Mouse (Mus musculus) embryonic facial prominence, embryonic 10.5 days (tissue): ENCODE data around the gene Hoxb2. TPM values are rescaled to one million over a fixed set of nuclear protein-coding genes. Genes with fewer than 3 reads are reported as not detected.

Source experiments
- DNase-seq: peaks from one replicate; pipeline ENCODE4 v3.0.0-alpha.2; 2017; ENCODE audit warnings: low spot score
- H3K27ac ChIP-seq: fragments of 300-500 bp; sonication (generic); replicated peaks from 2 replicates; pipeline ENCODE4 v1.5.1; 2016; ENCODE audit warnings: mild to moderate bottlenecking
- H3K27me3 ChIP-seq: fragments of 300-500 bp; sonication (generic); replicated peaks from 2 replicates; pipeline ENCODE4 v1.6.1; 2016; ENCODE audit warnings: low read depth, mild to moderate bottlenecking; ENCODE audit not compliant: poor library complexity, severe bottlenecking
- H3K36me3 ChIP-seq: fragments of 300-500 bp; sonication (generic); replicated peaks from 2 replicates; pipeline ENCODE4 v1.6.1; 2016; ENCODE audit warnings: mild to moderate bottlenecking, moderate library complexity
- H3K4me1 ChIP-seq: fragments of 300-500 bp; sonication (generic); 2 replicates; pipeline ENCODE4 v1.6.1; 2016
- H3K4me3 ChIP-seq: fragments of 300-500 bp; sonication (generic); 2 replicates; pipeline ENCODE4 v1.5.1; 2016; ENCODE audit warnings: mild to moderate bottlenecking, moderate library complexity
- H3K9me3 ChIP-seq: fragments of 300-500 bp; sonication (generic); 2 replicates; pipeline ENCODE4 v1.6.1; 2016; ENCODE audit warnings: mild to moderate bottlenecking
- WGBS: fragments of 180-500 bp; shearing (Covaris S2); methylation state at CpG from one replicate; pipeline ENCODE4 v1.1.7; 2016; 5-methylcytosine and 5-hydroxymethylcytosine counted together
- polyA plus RNA-seq: library from polyadenylated mRNA; unstranded; fragments of >200 nt; fragmentation: Nextera tagmentation; extraction: Ambion mirVana; gene quantifications from 2 replicates; pipeline ENCODE4 v1.2.1, GENCODE M21; 2016

Gene Hoxb2
- polyA plus RNA-seq, 1 experiment from 2014 or later = 5.8 TPM

GRCm38 (mm10) chr11:96342576-96342930, 7.8 kb upstream of the Hoxb2 start:
- WGBS = under 1% methylated on average over 4 of the region's 4 CpGs
- H3K4me3 ChIP-seq = peak overlapping the region; percentile 49

DNA sequence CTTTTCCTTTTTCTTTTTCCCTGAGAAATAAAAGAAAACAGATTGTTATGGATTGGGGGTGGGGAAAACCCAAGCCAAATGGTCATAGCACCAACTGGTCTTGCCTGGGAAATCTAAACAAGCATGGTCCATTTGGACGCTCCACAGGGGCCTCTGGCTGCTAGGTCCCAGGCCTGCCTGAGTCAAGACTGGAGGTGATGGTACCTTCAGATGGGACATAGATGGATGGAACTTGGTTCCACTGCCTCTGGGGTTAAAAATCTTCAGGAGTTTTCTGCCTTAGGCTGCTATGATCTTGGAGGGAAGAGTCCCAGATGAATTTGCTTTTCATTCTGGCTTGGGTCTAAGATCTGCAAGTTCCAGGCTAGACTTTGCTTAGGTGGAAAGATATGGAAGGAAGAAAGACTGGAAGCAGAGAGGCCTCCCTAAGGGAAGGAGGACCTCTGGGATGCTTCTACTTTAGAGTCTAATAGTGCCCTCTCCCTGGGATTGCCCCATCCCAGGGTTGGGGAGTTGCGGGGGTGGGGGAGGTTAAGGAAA, 7.0 kb upstream of the Hoxb2 start:
- Histone ChIP-seq H3K36me3 (no peaks in the 10 kb centered on the region), H3K27ac (no peak overlapping the region; the same call in 1 of the 2 replicates), H3K4me1 (peaks cover 19% of the 10 kb centered on the region), H3K9me3 (no peaks in the 10 kb centered on the region), H3K4me3 (peak overlapping the region; percentile 49), H3K27me3 (peaks cover 100% of the 10 kb centered on the region)
- peak; percentile 33 for DNase-seq
- WGBS = 8% methylated on average over 2 of the region's 2 CpGs

More at GRCm38 (mm10) chr11:96342576-96342930, 7.8 kb upstream of the Hoxb2 start:
- peaks cover 100% of the 10 kb centered on the region for H3K27me3 ChIP-seq
- no peaks in the 10 kb centered on the region for H3K9me3 ChIP-seq
- peaks cover 19% of the 10 kb centered on the region for H3K4me1 ChIP-seq
- DNase-seq = peak; percentile 32
- no peak overlapping the region for H3K27ac ChIP-seq
- H3K36me3 ChIP-seq = no peaks in the 10 kb centered on the region

- Histone ChIP-seq H3K36me3 (no peaks in the 10 kb centered on the region), H3K4me1 (peaks cover 19% of the 10 kb centered on the region), H3K27me3 (peaks cover 100% of the 10 kb centered on the region), H3K9me3 (no peaks in the 10 kb centered on the region), H3K27ac (0 out of 2 replicates have a peak overlapping the region, but pooled peaks have one; percentile 25), H3K4me3 (peak overlapping the region; percentile 49)
- under 1% methylated on average over 40 of the region's 40 CpGs for WGBS
- peak; percentile 56 for DNase-seq
These were observed 6.1 kb upstream of the Hoxb2 start for GRCm38 (mm10) chr11:96344061-96344877.

DNA sequence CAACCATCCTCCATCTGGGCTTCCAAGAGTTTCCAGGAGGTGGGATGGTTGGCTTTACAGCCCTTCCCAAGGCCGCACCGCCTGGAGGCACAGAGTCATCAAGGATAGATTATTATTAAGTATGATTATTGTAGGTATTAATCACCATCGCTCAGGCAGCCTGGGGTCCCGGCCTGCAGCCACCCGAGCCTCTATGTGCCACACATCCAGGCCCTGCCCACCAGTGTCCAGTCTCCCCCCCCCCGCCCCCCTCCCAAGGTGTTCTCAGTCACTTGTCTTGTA, 5.5 kb upstream of the Hoxb2 start:
- Histone ChIP-seq H3K4me3 (peak overlapping the region; percentile 49), H3K4me1 (peaks cover 20% of the 10 kb centered on the region), H3K36me3 (no peaks in the 10 kb centered on the region), H3K27ac (no peak overlapping the region), H3K27me3 (peaks cover 100% of the 10 kb centered on the region), H3K9me3 (no peaks in the 10 kb centered on the region)
- WGBS = 3% methylated on average over 6 of the region's 6 CpGs
- DNase-seq = peak; percentile 35

- Histone ChIP-seq H3K36me3 (no peaks in the 10 kb centered on the region), H3K27ac (peak overlapping the region; percentile 63; the same call in 1 of the 2 replicates), H3K4me3 (peak overlapping the region; percentile 49), H3K4me1 (peaks cover 23% of the 10 kb centered on the region), H3K9me3 (no peaks in the 10 kb centered on the region), H3K27me3 (peaks cover 100% of the 10 kb centered on the region)
- peak; percentile 62 for DNase-seq
- under 1% methylated on average over 42 of the region's 56 CpGs for WGBS
These were observed 5.0 kb upstream of the Hoxb2 start for GRCm38 (mm10) chr11:96345220-96345892.

DNA sequence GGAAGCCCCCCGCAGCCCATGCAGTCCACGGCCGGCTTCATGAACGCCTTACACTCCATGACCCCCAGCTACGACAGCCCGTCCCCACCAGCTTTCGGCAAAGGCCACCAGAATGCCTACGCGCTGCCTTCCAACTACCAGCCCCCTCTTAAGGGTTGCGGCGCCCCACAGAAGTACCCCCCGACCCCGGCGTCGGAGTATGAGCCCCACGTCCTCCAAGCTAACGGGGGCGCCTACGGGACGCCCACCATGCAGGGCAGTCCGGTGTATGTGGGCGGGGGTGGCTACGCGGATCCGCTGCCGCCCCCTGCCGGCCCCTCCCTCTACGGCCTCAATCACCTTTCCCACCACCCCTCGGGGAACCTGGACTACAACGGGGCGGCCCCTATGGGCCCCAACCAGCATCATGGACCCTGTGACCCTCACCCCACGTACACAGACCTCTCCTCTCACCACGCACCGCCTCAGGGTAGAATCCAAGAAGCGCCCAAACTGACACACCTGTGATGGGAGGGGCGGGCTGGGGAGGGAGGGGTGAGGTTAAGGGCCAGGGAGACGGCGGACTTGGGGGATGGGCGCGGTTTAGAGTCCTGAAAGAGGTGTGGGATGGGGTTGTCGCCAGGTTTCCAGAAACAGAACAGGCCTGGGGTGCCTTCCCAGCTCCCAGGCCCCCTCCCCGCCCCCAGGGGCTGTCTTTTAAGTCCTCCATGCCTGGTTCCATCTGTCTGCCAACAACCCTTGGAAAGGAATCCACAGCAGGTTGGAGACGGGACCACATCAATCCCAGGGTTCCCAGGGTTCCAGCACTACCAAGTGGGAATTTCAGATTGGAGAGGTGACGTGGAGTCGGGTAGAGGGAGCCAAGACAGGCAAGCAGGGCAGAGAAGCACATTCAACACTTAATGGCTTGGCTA, 4.2 kb upstream of the Hoxb2 start:
- Histone ChIP-seq H3K4me3 (peak overlapping the region; percentile 49), H3K27ac (peak overlapping the region; percentile 63)

GRCm38 (mm10) chr11:96346916-96347520, 3.3 kb upstream of the Hoxb2 start:
- Histone ChIP-seq H3K4me3 (peak overlapping the region; percentile 49), H3K36me3 (no peaks in the 10 kb centered on the region), H3K9me3 (no peaks in the 10 kb centered on the region), H3K27ac (no peak overlapping the region), H3K27me3 (peaks cover 100% of the 10 kb centered on the region), H3K4me1 (peaks cover 20% of the 10 kb centered on the region)
- WGBS = 11% methylated on average over 5 of the region's 5 CpGs
- peak; percentile 14 for DNase-seq

More for the DNA sequence above, 4.2 kb upstream of the Hoxb2 start:
- WGBS = under 1% methylated on average over 45 of the region's 45 CpGs
- DNase-seq = peak; percentile 33
- H3K9me3 ChIP-seq = no peaks in the 10 kb centered on the region
- peaks cover 100% of the 10 kb centered on the region for H3K27me3 ChIP-seq
- no peaks in the 10 kb centered on the region for H3K36me3 ChIP-seq
- peaks cover 20% of the 10 kb centered on the region for H3K4me1 ChIP-seq

DNA sequence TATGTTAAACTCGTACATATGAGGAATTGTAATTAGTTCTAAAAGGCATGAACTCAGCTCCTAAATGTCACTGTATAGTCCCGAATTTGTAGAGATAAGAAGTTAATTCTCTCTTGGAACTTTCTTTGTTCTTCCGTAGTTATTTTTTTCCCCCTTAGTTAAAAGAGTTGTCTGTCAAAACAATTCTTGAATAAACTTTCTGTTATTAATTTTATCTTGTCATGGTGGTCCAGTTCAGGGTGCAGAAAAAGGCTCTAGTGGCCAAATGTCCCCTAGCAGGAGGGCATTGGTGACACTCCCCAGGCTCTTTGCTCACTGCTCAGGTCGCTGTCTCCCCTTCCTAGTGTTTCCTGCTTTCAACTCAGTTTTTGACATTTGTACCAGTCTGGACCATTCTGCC, 2.6 kb upstream of the Hoxb2 start:
- no peaks in the 10 kb centered on the region for H3K36me3 ChIP-seq
- peaks cover 20% of the 10 kb centered on the region for H3K4me1 ChIP-seq
- no peaks in the 10 kb centered on the region for H3K9me3 ChIP-seq
- peak overlapping the region; percentile 69; the same call in 1 of the 2 replicates for H3K27ac ChIP-seq
- no peak for DNase-seq
- 6% methylated on average over 4 of the region's 4 CpGs for WGBS
- peaks cover 100% of the 10 kb centered on the region for H3K27me3 ChIP-seq
- H3K4me3 ChIP-seq = peak overlapping the region; percentile 45; the same call in 1 of the 2 replicates

DNA sequence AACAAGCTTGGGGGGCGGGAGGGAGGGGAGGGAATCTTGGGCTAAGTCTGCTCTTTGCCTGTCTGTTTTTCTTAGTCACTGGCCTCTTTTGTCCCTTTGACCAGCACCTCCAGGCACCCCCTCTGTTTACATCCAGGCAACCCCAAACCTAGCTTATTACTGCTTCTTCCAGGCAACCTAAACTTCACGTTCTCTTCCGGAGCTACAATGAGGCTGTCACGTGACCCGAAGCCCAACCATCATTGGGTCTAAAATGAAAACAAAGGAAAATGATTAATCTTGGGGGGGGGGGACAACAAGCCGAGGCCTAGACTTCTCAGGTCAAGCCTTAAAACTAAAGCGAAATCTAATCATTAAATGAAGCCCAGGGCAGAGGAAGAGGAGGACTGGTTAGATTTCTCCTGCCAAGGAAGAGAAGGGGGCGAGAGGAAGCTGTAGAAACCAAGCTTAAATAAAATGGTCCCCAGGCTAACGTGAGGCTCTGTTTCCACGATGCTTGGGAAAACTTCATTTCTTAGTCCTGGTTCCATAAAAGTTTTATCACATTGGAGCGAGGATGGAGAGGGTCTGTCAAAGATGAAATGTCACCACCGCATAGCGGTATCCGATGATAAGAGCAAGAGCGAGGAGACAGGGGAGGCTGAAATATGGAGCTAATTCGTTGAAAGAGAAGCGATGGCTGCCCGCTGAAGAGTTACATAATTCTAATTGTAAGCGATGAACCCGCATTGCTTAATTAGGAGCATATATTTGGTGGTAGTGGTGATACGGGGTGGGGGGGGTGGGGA, 2.0 kb upstream of the Hoxb2 start:
- peak; percentile 43 for DNase-seq
- whole genome bisulfite sequencing = 3% methylated on average over 21 of the region's 21 CpGs
- Histone ChIP-seq H3K27me3 (peaks cover 100% of the 10 kb centered on the region), H3K9me3 (no peaks in the 10 kb centered on the region), H3K4me1 (peaks cover 27% of the 10 kb centered on the region), H3K4me3 (peak overlapping the region; percentile 45), H3K27ac (peak overlapping the region; percentile 69), H3K36me3 (no peaks in the 10 kb centered on the region)

DNA sequence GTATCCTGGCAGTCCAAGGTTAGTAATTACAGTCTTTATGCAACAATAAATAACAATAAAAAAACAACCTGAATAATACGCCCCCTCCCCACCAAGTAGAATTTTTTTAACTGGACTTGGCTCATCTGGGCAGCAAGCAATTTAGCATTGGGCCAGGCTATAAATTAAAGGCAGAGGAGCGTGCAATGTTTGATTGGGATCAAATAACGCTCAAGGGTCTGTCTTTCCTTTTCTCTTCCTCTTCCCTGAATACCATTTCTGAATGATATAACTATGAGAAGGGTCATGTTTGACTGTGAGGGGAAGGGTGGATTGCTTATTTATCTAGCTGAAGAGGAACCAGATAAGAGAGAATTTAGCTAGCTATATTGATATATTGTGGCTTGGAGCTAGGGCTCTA, 1.3 kb upstream of the Hoxb2 start:
- peaks cover 27% of the 10 kb centered on the region for H3K4me1 ChIP-seq
- 9% methylated on average over 3 of the region's 3 CpGs for WGBS
- peak overlapping the region; percentile 69; the same call in 1 of the 2 replicates for H3K27ac ChIP-seq
- peak overlapping the region; percentile 45 for H3K4me3 ChIP-seq
- H3K36me3 ChIP-seq = no peaks in the 10 kb centered on the region
- peak; percentile 8 for DNase-seq
- peaks cover 100% of the 10 kb centered on the region for H3K27me3 ChIP-seq
- no peaks in the 10 kb centered on the region for H3K9me3 ChIP-seq
